Mouse (Mus musculus) heart, embryonic 11.5 days (tissue): ENCODE results near the gene Col11a1. TPM values are rescaled to one million over a fixed set of nuclear protein-coding genes. Genes with fewer than 3 reads are reported as not detected.

Experiments
- ATAC-seq: fragments of 200-750 bp; cut with Nextera tagmentation; replicated peaks from 2 replicates; pipeline ENCODE4 v1.8.0; 2017; ENCODE audit warnings: moderate library complexity; ENCODE audit not compliant: insufficient number of reproducible peaks, low FRiP score, low TSS enrichment
- H3K27ac ChIP-seq: fragments of 300-500 bp; sonication (generic); 2 replicates; pipeline ENCODE4 v1.5.1; 2014; ENCODE audit warnings: mild to moderate bottlenecking, low read depth, low read length
- H3K27me3 ChIP-seq: fragments of 300-500 bp; sonication (generic); 2 replicates; pipeline ENCODE4 v1.6.1; 2014; ENCODE audit warnings: mild to moderate bottlenecking, low read length, mixed read lengths; ENCODE audit not compliant: control insufficient read depth, insufficient read depth
- H3K36me3 ChIP-seq: fragments of 300-500 bp; sonication (generic); 2 replicates; pipeline ENCODE4 v1.6.1; 2014; ENCODE audit warnings: mild to moderate bottlenecking, low read length, moderate library complexity, mixed read lengths; ENCODE audit not compliant: control insufficient read depth, insufficient read depth
- H3K4me1 ChIP-seq: fragments of 300-500 bp; sonication (generic); 2 replicates; pipeline ENCODE4 v1.6.1; 2014; ENCODE audit warnings: low read length; ENCODE audit not compliant: control insufficient read depth, insufficient read depth
- H3K4me2 ChIP-seq: fragments of 300-500 bp; sonication (generic); 2 replicates; pipeline ENCODE4 v1.6.1; 2014; ENCODE audit warnings: mild to moderate bottlenecking, moderate library complexity
- H3K4me3 ChIP-seq: fragments of 300-500 bp; sonication (generic); 2 replicates; pipeline ENCODE4 v1.5.1; 2014; ENCODE audit warnings: low read depth, low read length
- H3K9ac ChIP-seq: fragments of 300-500 bp; sonication (generic); 2 replicates; pipeline ENCODE4 v1.6.1; 2014; ENCODE audit warnings: mild to moderate bottlenecking, low read depth, low read length, moderate library complexity
- H3K9me3 ChIP-seq: fragments of 300-500 bp; sonication (generic); replicated peaks from 2 replicates; pipeline ENCODE4 v1.6.1; 2016; ENCODE audit warnings: low read length; ENCODE audit not compliant: control insufficient read depth
- WGBS: fragments of 180-500 bp; shearing (Covaris S2); extraction: QIAGEN DNeasy Blood & Tissue Kit; methylation state at CpG from one replicate; pipeline ENCODE4 v1.1.7; 2014; ENCODE audit not compliant: insufficient replicate concordance; 5-methylcytosine and 5-hydroxymethylcytosine counted together
- polyA plus RNA-seq: library from polyadenylated mRNA; unstranded; fragments of >200 nt; fragmentation: Nextera tagmentation; extraction: Ambion mirVana; gene quantifications from 2 replicates; pipeline ENCODE4 v1.2.1, GENCODE M21; 2014

Col11a1 gene
- 4.9 and 5.7 TPM in 2 replicates for polyA plus RNA-seq

DNA sequence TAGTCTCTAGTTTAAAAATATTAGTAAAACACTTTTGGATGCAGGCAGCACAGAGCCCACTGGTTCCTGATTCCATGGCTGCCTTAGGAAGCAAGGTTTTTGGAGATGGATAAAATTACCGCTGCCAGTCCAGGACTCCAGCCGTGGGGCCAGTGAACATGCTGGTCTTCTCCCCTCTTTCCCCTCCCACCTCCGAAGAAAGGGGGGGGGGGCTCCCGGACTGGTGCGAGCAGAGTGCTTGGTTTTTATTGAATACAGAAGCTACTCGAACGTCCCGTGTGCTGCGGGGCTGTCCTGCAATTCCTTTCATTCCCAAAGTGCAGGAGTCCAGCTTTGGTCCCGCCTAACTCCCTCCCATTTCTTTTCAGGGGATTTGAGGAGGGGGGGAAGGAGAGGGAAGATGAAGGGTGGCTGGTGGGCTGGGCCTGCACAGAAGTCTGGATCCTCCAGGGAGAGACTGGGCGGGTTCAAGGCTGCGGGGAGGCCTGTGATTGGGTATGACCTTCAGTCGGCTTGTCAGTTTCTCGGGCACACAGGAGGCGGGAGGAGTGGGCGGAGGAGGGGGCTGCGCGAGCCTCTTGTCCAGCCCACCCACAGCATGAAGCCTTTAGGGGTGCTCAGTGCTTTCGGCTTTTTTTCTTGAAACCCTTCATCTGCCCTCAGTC, at the start of gene Col11a1:
Gene Col11a1 (plus strand): TSS at position 570 of the 665 bp plus-strand sequence.
- Histone ChIP-seq H3K9ac (peak within 1 kb of the TSS; percentile 53), H3K4me2 (peak within 1 kb of the TSS; percentile 93), H3K4me1 (no peaks in the 10 kb centered on the region), H3K27ac (no peak within 1 kb of the TSS), H3K9me3 (no peaks in the 10 kb centered on the region), H3K4me3 (peak within 1 kb of the TSS; percentile 61), H3K27me3 (no peaks in the 10 kb centered on the region), H3K36me3 (no peaks in the 10 kb centered on the region)
- ATAC-seq = peak; percentile 94
- WGBS = under 1% methylated on average over 19 of the region's 19 CpGs

GRCm38 (mm10) chr3:113990936-113991335, 39.4 kb upstream of the Col11a1 start:
- 80% methylated on average over 6 of the region's 6 CpGs for WGBS
- no peak overlapping the region for H3K27ac ChIP-seq
- no peaks in the 10 kb centered on the region for H3K4me1 ChIP-seq
- H3K36me3 ChIP-seq = no peaks in the 10 kb centered on the region
- ATAC-seq = no peak
- H3K4me2 ChIP-seq = no peak overlapping the region
- H3K27me3 ChIP-seq = no peaks in the 10 kb centered on the region
- H3K4me3 ChIP-seq = no peak overlapping the region
- H3K9me3 ChIP-seq = no peaks in the 10 kb centered on the region
- no peak overlapping the region for H3K9ac ChIP-seq

- WGBS = 0% methylated on average over 9 of the region's 9 CpGs
- Histone ChIP-seq H3K9ac (peak overlapping the region; percentile 53), H3K36me3 (no peaks in the 10 kb centered on the region), H3K4me1 (no peaks in the 10 kb centered on the region), H3K27ac (no peak overlapping the region), H3K4me3 (peak overlapping the region; percentile 61), H3K27me3 (no peaks in the 10 kb centered on the region), H3K9me3 (no peaks in the 10 kb centered on the region), H3K4me2 (peak overlapping the region; percentile 93)
- ATAC-seq = no peak
Observed at GRCm38 (mm10) chr3:114030886-114031285, 546 bp downstream of the Col11a1 start.

GRCm38 (mm10) chr3:114031351-114032213, 1.2 kb downstream of the Col11a1 start:
- WGBS = 3% methylated on average over 21 of the region's 21 CpGs
- peak overlapping the region; percentile 28; the same call in 1 of the 2 replicates for H3K9ac ChIP-seq
- H3K4me2 ChIP-seq = peak overlapping the region; percentile 93

DNA sequence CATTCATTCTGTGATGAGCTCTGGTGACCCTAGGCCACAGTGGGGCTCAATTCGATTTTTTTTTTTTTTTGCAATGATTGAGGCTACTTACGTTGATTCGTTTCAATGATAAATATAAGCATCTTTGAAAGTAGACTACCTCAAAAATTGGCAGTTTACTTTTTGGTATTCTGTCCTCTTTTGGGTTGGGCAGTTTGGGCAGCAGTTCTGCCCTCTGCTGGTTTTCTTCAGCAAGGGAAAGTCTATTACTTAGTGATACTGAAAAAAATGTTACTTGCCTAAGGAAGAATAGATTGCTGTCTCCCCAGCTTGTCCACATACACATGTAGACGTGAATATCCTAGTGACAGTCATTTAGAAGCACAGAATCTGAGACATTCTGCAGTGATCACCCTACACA, 2.0 kb downstream of the Col11a1 start:
- peak overlapping the region; percentile 61 for H3K4me3 ChIP-seq
- no peaks in the 10 kb centered on the region for H3K9me3 ChIP-seq
- no peak for ATAC-seq
- 0 out of 2 replicates have a peak overlapping the region, but pooled peaks have one; percentile 28 for H3K9ac ChIP-seq
- no peaks in the 10 kb centered on the region for H3K4me1 ChIP-seq
- no peak overlapping the region for H3K27ac ChIP-seq
- no peaks in the 10 kb centered on the region for H3K27me3 ChIP-seq
- peak overlapping the region; percentile 93 for H3K4me2 ChIP-seq
- H3K36me3 ChIP-seq = no peaks in the 10 kb centered on the region
- WGBS = 11% methylated on average over 4 of the region's 4 CpGs

More at GRCm38 (mm10) chr3:114031351-114032213, 1.2 kb downstream of the Col11a1 start:
- no peak overlapping the region for H3K27ac ChIP-seq
- H3K4me3 ChIP-seq = peak overlapping the region; percentile 61
- no peaks in the 10 kb centered on the region for H3K36me3 ChIP-seq
- no peaks in the 10 kb centered on the region for H3K4me1 ChIP-seq
- no peaks in the 10 kb centered on the region for H3K9me3 ChIP-seq
- no peaks in the 10 kb centered on the region for H3K27me3 ChIP-seq
- ATAC-seq = peak; percentile 53

DNA sequence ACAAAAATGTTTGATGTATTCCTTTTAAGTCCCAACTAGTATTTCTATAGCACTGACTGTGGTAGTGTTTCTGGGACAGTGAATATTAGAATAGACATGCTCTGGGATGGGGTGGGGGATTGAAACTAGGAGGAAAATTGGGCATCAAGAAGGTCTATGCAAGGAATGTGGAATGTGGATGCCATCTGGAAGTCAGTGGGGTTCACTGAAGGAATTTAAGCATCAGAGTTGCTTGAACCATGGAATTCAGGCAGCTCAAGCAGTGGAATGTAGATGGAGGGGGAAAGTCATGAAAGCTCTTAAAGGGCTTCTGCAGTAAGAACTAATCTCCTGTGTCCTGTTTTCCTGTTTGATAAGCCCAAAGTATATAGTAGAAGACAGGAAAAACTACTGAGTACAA, 22.1 kb downstream of the Col11a1 start:
- Histone ChIP-seq H3K4me3 (no peak overlapping the region), H3K27ac (no peak overlapping the region), H3K4me1 (no peaks in the 10 kb centered on the region), H3K9me3 (no peaks in the 10 kb centered on the region), H3K4me2 (no peak overlapping the region), H3K9ac (no peak overlapping the region), H3K27me3 (no peaks in the 10 kb centered on the region), H3K36me3 (no peaks in the 10 kb centered on the region)
- ATAC-seq = no peak

DNA sequence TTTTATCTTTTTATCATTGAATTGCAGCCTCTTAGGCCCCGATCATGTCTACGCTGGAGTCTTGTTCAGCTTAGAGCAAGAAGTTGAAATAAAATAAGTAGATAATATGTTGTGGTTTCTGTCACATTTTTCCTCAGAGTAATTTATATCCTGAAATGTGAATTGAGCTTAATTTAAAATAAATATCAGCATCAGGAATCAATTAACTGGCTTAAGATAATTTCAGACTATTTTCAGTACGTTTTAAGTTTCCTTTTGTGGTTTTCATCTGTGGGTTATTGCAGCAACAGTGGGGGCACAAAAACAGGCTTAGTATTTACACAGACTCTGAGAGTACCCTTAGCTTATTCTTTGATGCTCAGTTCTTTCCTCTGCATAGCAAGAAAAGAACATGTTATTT, 23.2 kb downstream of the Col11a1 start:
- WGBS = 62% methylated on average over 3 of the region's 3 CpGs
- no peak overlapping the region for H3K27ac ChIP-seq
- H3K36me3 ChIP-seq = no peaks in the 10 kb centered on the region
- no peak overlapping the region for H3K4me3 ChIP-seq
- H3K4me2 ChIP-seq = no peak overlapping the region
- H3K9me3 ChIP-seq = no peaks in the 10 kb centered on the region
- no peak overlapping the region for H3K9ac ChIP-seq
- no peaks in the 10 kb centered on the region for H3K4me1 ChIP-seq
- H3K27me3 ChIP-seq = no peaks in the 10 kb centered on the region
- no peak for ATAC-seq

- Histone ChIP-seq H3K27ac (no peak overlapping the region), H3K4me1 (no peaks in the 10 kb centered on the region), H3K27me3 (no peaks in the 10 kb centered on the region), H3K9me3 (no peaks in the 10 kb centered on the region), H3K9ac (no peak overlapping the region), H3K4me3 (no peak overlapping the region), H3K4me2 (no peak overlapping the region), H3K36me3 (no peaks in the 10 kb centered on the region)
- 65% methylated on average over 4 of the region's 4 CpGs for WGBS
- no peak for ATAC-seq
Observed at GRCm38 (mm10) chr3:114065123-114065522, 34.8 kb downstream of the Col11a1 start.
